Mouse (Mus musculus): ENCODE measurements at regions not wholly inside any gene's neighbourhood (a gene's known extent, or its start where the extent isn't known, plus 50 kb on each side); places are given as distances from the start of the nearest gene placed in this dataset.

- DNase-seq (ENCODE audit: low read depth, low spot score) = no peak
Measured at GRCm38 (mm10) chr8:53954476-53955158, 122.8 kb upstream of the Vegfc start.

DNA sequence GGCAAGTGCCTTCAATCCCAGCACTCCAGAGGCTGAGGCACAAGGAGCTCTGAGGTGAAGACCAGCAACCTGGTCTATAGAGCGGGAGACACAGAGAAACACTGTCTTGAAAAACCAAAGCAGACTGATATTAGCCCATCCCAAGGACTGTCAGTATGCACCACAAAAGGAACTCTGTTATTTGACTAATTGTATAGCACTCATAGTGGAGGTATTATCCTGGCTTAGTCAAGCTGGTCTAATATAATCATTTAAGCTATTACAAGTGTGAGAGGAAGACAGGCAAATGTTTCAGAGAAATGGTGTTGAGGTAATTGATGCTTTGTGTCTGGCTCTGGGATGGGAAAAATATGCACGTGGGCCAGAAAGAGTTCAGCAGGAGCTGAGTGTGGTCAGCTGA lies 121.3 kb upstream of the Vegfc start:
- no peak for DNase-seq (ENCODE audit: low read depth, low spot score)

- no peak for DNase-seq (ENCODE audit: low read depth, low spot score)
Measured at GRCm38 (mm10) chr8:53958548-53958947, 118.9 kb upstream of the Vegfc start.

- DNase-seq (ENCODE audit: low read depth, low spot score) = no peak
Measured at GRCm38 (mm10) chr8:53962993-53963392, 114.4 kb upstream of the Vegfc start.

DNA sequence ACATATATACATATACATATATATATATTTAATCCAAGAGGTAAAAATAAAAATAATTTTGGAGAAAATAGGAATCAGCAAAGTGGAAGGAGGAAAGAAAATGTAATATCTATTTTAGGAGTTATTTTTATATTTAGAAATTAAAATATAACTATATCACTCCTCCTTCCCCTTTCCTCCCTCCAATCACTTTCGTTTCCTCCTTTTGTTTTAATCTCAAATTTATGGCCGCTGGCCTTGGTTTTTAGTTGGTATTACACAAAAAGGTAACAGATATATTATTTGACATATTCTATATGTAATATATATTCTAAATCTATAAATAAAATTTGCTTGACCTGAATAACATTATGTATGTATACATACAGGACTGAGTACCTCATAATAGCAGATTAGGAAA lies 93.1 kb upstream of the Vegfc start:
- no peak for DNase-seq (ENCODE audit: low read depth, low spot score)

- no peak for DNase-seq (ENCODE audit: low read depth, low spot score)
Measured at GRCm38 (mm10) chr8:53985685-53986084, 91.7 kb upstream of the Vegfc start.

- no peak for DNase-seq (ENCODE audit: low read depth, low spot score)
Measured at GRCm38 (mm10) chr8:53994208-53994607, 83.2 kb upstream of the Vegfc start.

DNA sequence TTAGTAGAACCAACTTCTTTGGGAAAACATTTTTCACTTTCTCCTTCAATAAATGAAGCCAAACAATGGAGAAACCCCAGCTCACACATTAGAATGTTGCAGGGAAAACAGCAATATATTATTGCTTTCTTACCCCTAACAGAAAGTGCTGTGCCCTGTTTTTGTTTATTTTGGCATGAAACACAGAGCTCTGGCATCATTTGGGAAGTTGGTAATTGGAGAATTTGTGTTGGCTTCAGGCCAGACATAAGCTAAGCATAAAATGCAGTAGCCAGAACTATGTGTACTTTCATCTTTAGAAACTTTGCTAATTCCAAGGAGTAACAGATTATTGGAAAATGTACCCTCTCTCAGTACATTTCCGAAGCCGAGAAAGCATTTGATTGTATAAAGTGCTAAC lies 79.9 kb upstream of the Vegfc start:
- no peak for DNase-seq (ENCODE audit: low read depth, low spot score)

DNA sequence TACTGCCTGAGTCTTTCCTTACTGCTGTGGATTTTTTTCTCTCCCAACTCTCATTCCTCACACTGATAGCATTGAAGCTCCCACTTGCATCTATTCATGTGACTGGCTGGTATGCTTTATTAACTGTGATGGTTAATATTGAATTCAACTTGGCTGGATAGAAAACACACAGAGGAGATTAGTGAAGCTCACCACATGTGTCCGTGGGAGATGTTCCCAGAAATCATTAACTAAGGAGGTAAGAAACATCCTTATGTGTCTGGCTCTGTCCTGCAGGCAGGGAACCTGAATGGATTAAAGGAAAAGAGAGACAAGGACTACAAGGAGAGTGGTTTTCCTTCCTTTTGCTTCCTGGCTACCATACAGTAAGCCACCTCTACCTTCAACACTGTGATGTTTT lies 74.5 kb upstream of the Vegfc start:
- DNase-seq (ENCODE audit: low read depth, low spot score) = no peak

DNA sequence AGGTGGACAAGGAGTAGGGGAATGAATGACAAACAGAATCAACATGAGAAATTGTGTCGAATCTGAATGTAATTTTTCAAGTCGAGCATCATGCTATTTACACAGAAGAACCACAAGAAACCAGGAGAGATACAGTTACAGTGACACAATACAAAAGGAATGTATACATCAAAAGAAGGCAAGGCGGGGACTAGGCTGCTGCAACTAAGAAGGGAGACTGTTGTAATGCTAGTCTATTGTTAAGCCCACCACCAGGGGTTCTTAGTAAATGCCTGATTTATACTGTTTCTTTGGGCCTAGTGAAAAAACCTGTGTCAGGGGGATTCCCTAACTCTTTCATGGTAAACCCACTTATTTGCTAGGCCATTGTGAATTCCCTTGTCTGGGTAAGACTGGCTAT lies 63.3 kb upstream of the Vegfc start:
- DNase-seq (ENCODE audit: low read depth, low spot score) = no peak

DNA sequence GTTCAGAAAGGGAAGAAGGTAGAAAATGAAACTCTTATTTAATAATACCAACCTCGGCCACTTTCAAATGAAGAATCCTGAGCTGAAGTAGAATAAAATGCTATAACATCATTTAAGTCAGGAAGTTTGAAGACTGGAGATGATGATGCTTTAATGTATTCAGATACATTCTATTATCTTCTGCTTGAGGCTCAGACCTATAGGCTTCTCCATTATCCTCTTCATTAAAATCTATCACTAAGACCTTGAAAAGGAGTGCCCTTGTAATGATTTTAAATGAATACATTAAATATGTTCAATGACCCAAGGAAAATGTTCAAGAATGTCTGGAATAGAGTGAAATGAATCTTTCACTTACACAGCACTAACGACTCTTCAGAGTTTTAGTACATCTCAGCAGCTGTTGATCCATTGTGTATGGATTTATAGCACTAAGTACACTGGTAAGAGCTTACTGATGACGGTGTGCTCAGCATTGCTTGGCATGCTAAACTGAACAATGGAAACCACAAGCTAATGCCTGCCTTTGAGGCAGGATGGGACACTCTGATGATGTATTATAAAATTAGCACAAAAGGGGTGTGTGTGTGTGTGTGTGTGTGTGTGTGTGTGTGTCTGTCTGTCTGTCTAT lies 58.8 kb upstream of the Vegfc start:
- DNase-seq (ENCODE audit: low read depth, low spot score) = no peak
